Mouse (Mus musculus) embryonic facial prominence, embryonic 15.5 days (tissue): ENCODE measurements around the gene Tmcc3. TPM values are rescaled to one million over a fixed set of nuclear protein-coding genes. Genes with fewer than 3 reads are reported as not detected.

Experiments used
- ATAC-seq: fragments of 200-750 bp; cut with Nextera tagmentation; 2 replicates; pipeline ENCODE4 v1.8.0; 2017; ENCODE audit warnings: low read depth, moderate TSS enrichment; ENCODE audit not compliant: insufficient number of reproducible peaks, low FRiP score, low TSS enrichment
- H3K27ac ChIP-seq: fragments of 300-500 bp; sonication (generic); replicated peaks from 2 replicates; pipeline ENCODE4 v1.5.1; 2015; ENCODE audit warnings: mild to moderate bottlenecking, inconsistent platforms
- H3K27me3 ChIP-seq: fragments of 300-500 bp; sonication (generic); 2 replicates; pipeline ENCODE4 v1.6.1; 2015; ENCODE audit warnings: inconsistent platforms
- H3K36me3 ChIP-seq: fragments of 300-500 bp; sonication (generic); 2 replicates; pipeline ENCODE4 v1.6.1; 2015; ENCODE audit warnings: mild to moderate bottlenecking, inconsistent platforms
- H3K4me1 ChIP-seq: fragments of 300-500 bp; sonication (generic); 2 replicates; pipeline ENCODE4 v1.6.1; 2015; ENCODE audit warnings: inconsistent platforms
- H3K4me2 ChIP-seq: fragments of 300-500 bp; sonication (generic); replicated peaks from 2 replicates; pipeline ENCODE4 v1.6.1; 2015; ENCODE audit warnings: mild to moderate bottlenecking, inconsistent platforms
- H3K4me3 ChIP-seq: fragments of 300-500 bp; sonication (generic); replicated peaks from 2 replicates; pipeline ENCODE4 v1.5.1; 2015; ENCODE audit warnings: mild to moderate bottlenecking, inconsistent platforms
- H3K9ac ChIP-seq: fragments of 300-500 bp; sonication (generic); 2 replicates; pipeline ENCODE4 v1.6.1; 2015; ENCODE audit warnings: inconsistent platforms
- H3K9me3 ChIP-seq: fragments of 300-500 bp; sonication (generic); replicated peaks from 2 replicates; pipeline ENCODE4 v1.6.1; 2016; ENCODE audit warnings: inconsistent platforms
- WGBS: fragments of 180-500 bp; shearing (Covaris S2); methylation state at CpG from one replicate; pipeline ENCODE4 v1.1.7; 2015; 5-methylcytosine and 5-hydroxymethylcytosine counted together
- polyA plus RNA-seq: library from polyadenylated mRNA; unstranded; fragments of >200 nt; fragmentation: Nextera tagmentation; extraction: Ambion mirVana; gene quantifications from 2 replicates; pipeline ENCODE4 v1.2.1, GENCODE M21; 2015

Tmcc3 gene
- polyA plus RNA-seq, 1 experiment from 2014 or later = 14.2 TPM

GRCm38 (mm10) chr10:94479646-94480045 lies 167.9 kb downstream of the Tmcc3 start:
- Histone ChIP-seq H3K36me3 (no peaks in the 10 kb centered on the region), H3K27ac (no peak overlapping the region), H3K4me3 (no peak overlapping the region), H3K4me1 (no peaks in the 10 kb centered on the region), H3K9me3 (0 out of 2 replicates have a peak, but pooled peaks cover 5% of the 10 kb centered on the region), H3K9ac (no peak overlapping the region), H3K4me2 (no peak overlapping the region), H3K27me3 (no peaks in the 10 kb centered on the region)
- no peak for ATAC-seq
- WGBS = 89% methylated on average over 13 of the region's 13 CpGs

- no peak overlapping the region for H3K4me2 ChIP-seq
- ATAC-seq = 0 out of 2 replicates have a peak, but pooled peaks have one; percentile 24
- H3K9ac ChIP-seq = no peak overlapping the region
- 72% methylated on average over 13 of the region's 13 CpGs for WGBS
- no peaks in the 10 kb centered on the region for H3K27me3 ChIP-seq
- no peak overlapping the region for H3K4me3 ChIP-seq
- no peaks in the 10 kb centered on the region for H3K36me3 ChIP-seq
- H3K27ac ChIP-seq = no peak overlapping the region
- H3K4me1 ChIP-seq = no peaks in the 10 kb centered on the region
- 0 out of 2 replicates have a peak, but pooled peaks cover 5% of the 10 kb centered on the region for H3K9me3 ChIP-seq
Observed at GRCm38 (mm10) chr10:94480380-94481101, 168.8 kb downstream of the Tmcc3 start.

GRCm38 (mm10) chr10:94481613-94482012 lies 169.9 kb downstream of the Tmcc3 start:
- no peaks in the 10 kb centered on the region for H3K27me3 ChIP-seq
- H3K9me3 ChIP-seq = 0 out of 2 replicates have a peak, but pooled peaks cover 5% of the 10 kb centered on the region
- no peak overlapping the region for H3K27ac ChIP-seq
- no peaks in the 10 kb centered on the region for H3K36me3 ChIP-seq
- no peaks in the 10 kb centered on the region for H3K4me1 ChIP-seq
- no peak overlapping the region for H3K4me2 ChIP-seq
- H3K9ac ChIP-seq = no peak overlapping the region
- ATAC-seq = no peak
- H3K4me3 ChIP-seq = no peak overlapping the region

GRCm38 (mm10) chr10:94486179-94486578 lies 174.4 kb downstream of the Tmcc3 start:
- H3K9me3 ChIP-seq = 0 out of 2 replicates have a peak, but pooled peaks cover 5% of the 10 kb centered on the region
- H3K27me3 ChIP-seq = no peaks in the 10 kb centered on the region
- H3K27ac ChIP-seq = no peak overlapping the region
- H3K9ac ChIP-seq = no peak overlapping the region
- H3K4me3 ChIP-seq = no peak overlapping the region
- H3K4me1 ChIP-seq = no peaks in the 10 kb centered on the region
- no peak for ATAC-seq
- 77% methylated on average over 2 of the region's 2 CpGs for WGBS
- H3K4me2 ChIP-seq = no peak overlapping the region
- H3K36me3 ChIP-seq = no peaks in the 10 kb centered on the region

GRCm38 (mm10) chr10:94489509-94489908 lies 177.8 kb downstream of the Tmcc3 start:
- Histone ChIP-seq H3K4me1 (peaks cover 6% of the 10 kb centered on the region), H3K36me3 (no peaks in the 10 kb centered on the region), H3K9ac (no peak overlapping the region), H3K4me3 (no peak overlapping the region), H3K4me2 (no peak overlapping the region), H3K27ac (no peak overlapping the region), H3K27me3 (no peaks in the 10 kb centered on the region), H3K9me3 (no peaks in the 10 kb centered on the region)
- ATAC-seq = no peak
- WGBS = 85% methylated on average over 4 of the region's 4 CpGs

- H3K4me1 ChIP-seq = peaks cover 10% of the 10 kb centered on the region
- H3K4me2 ChIP-seq = no peak overlapping the region
- WGBS = 63% methylated on average over 3 of the region's 3 CpGs
- no peak for ATAC-seq
- no peak overlapping the region for H3K27ac ChIP-seq
- no peak overlapping the region for H3K4me3 ChIP-seq
- no peaks in the 10 kb centered on the region for H3K9me3 ChIP-seq
- H3K36me3 ChIP-seq = no peaks in the 10 kb centered on the region
- no peak overlapping the region for H3K9ac ChIP-seq
- no peaks in the 10 kb centered on the region for H3K27me3 ChIP-seq
Observed at GRCm38 (mm10) chr10:94491006-94491405, 179.3 kb downstream of the Tmcc3 start.

GRCm38 (mm10) chr10:94494403-94494846 lies 182.7 kb downstream of the Tmcc3 start:
- Histone ChIP-seq H3K9ac (no peak overlapping the region), H3K27me3 (no peaks in the 10 kb centered on the region), H3K9me3 (no peaks in the 10 kb centered on the region), H3K4me1 (peaks cover 10% of the 10 kb centered on the region), H3K4me2 (peak overlapping the region; percentile 12; the same call in 1 of the 2 replicates), H3K36me3 (no peaks in the 10 kb centered on the region), H3K4me3 (no peak overlapping the region), H3K27ac (no peak overlapping the region)
- 0 out of 2 replicates have a peak, but pooled peaks have one; percentile 51 for ATAC-seq
- 17% methylated on average over 8 of the region's 8 CpGs for WGBS

GRCm38 (mm10) chr10:94495496-94496235 lies 183.9 kb downstream of the Tmcc3 start:
- ATAC-seq = peak; percentile 74
- Histone ChIP-seq H3K4me3 (no peak overlapping the region), H3K9ac (no peak overlapping the region), H3K36me3 (no peaks in the 10 kb centered on the region), H3K27me3 (no peaks in the 10 kb centered on the region), H3K4me1 (peaks cover 15% of the 10 kb centered on the region), H3K27ac (no peak overlapping the region), H3K4me2 (no peak overlapping the region), H3K9me3 (no peaks in the 10 kb centered on the region)
- WGBS = 65% methylated on average over 7 of the region's 7 CpGs

- Histone ChIP-seq H3K9me3 (no peaks in the 10 kb centered on the region), H3K4me3 (no peak overlapping the region), H3K36me3 (no peaks in the 10 kb centered on the region), H3K4me2 (no peak overlapping the region), H3K27ac (no peak overlapping the region), H3K4me1 (peaks cover 15% of the 10 kb centered on the region), H3K27me3 (no peaks in the 10 kb centered on the region), H3K9ac (no peak overlapping the region)
- 70% methylated on average over 8 of the region's 8 CpGs for WGBS
- no peak for ATAC-seq
Observed at GRCm38 (mm10) chr10:94496826-94497440, 185.2 kb downstream of the Tmcc3 start.

- 28% methylated on average over 16 of the region's 16 CpGs for WGBS
- no peaks in the 10 kb centered on the region for H3K27me3 ChIP-seq
- no peaks in the 10 kb centered on the region for H3K9me3 ChIP-seq
- no peak overlapping the region for H3K4me3 ChIP-seq
- no peak overlapping the region for H3K4me2 ChIP-seq
- H3K4me1 ChIP-seq = peaks cover 5% of the 10 kb centered on the region
- no peaks in the 10 kb centered on the region for H3K36me3 ChIP-seq
- H3K9ac ChIP-seq = no peak overlapping the region
- H3K27ac ChIP-seq = no peak overlapping the region
- ATAC-seq = no peak
Observed at GRCm38 (mm10) chr10:94500210-94500876, 188.6 kb downstream of the Tmcc3 start.

- H3K9me3 ChIP-seq = no peaks in the 10 kb centered on the region
- WGBS = 72% methylated on average over 7 of the region's 7 CpGs
Observed at GRCm38 (mm10) chr10:94500877-94501273, 189.1 kb downstream of the Tmcc3 start.

More at GRCm38 (mm10) chr10:94500877-94501273, 189.1 kb downstream of the Tmcc3 start:
- H3K36me3 ChIP-seq = no peaks in the 10 kb centered on the region
- no peak overlapping the region for H3K4me3 ChIP-seq
- no peak overlapping the region for H3K4me2 ChIP-seq
- no peak overlapping the region for H3K9ac ChIP-seq
- ATAC-seq = no peak
- H3K27me3 ChIP-seq = no peaks in the 10 kb centered on the region
- peaks cover 5% of the 10 kb centered on the region for H3K4me1 ChIP-seq
- H3K27ac ChIP-seq = no peak overlapping the region
